Mouse (Mus musculus) left cerebral cortex, adult 18-20 months (tissue): ENCODE results near the gene Gm7982. TPM values are rescaled to one million over a fixed set of nuclear protein-coding genes. Genes with fewer than 3 reads are reported as not detected.
"Not testable (repeated sequence)": the region's sequence is repeated elsewhere in the genome, so short reads cannot be mapped to it uniquely, and the experiment has no call there.

Experiments used
- DNase-seq, 2 experiments: peaks; one replicate each; pipeline ENCODE4 v3.0.0; 2021 to 2022; ENCODE audit warnings: low spot score in 2 of 2, mixed read lengths in 1 of 2
- long read RNA-seq, 2 experiments: library from polyadenylated mRNA; stranded (forward); transcript quantifications; one replicate each; pipeline ENCODE4 v2.0.0; 2021
- total RNA-seq, 2 experiments: library from RNA; stranded (reverse); gene quantifications; 2 replicates each; pipeline ENCODE4 v1.2.3; 2021

Gene Gm7982
- not detected for total RNA-seq
- long read RNA-seq, experiment 1: 0 reads
- long read RNA-seq, experiment 2: 0 reads

DNA sequence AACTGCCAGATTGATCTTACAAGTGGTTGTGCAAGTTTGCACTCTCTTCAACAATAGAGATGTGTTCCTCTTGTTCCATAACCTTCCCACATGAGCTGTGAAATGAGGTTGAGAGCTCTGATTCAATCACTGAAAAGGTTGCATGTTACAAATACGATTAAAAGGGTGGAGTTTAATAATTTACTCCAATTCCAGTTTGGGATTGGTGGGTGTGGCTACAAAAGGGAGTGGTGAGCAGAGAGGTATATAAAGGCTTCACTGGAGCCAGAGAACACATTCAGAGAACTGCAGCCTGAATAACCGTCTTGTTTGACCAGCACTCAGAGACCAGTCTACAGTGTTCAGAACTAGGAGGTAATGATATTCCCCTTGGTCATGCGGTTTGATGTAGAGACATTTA is at the start of gene Gm7982:
TSS of gene Gm7982 (plus strand) at position 301 of the 400 bp plus-strand sequence.
- not testable (repeated sequence) for DNase-seq

DNA sequence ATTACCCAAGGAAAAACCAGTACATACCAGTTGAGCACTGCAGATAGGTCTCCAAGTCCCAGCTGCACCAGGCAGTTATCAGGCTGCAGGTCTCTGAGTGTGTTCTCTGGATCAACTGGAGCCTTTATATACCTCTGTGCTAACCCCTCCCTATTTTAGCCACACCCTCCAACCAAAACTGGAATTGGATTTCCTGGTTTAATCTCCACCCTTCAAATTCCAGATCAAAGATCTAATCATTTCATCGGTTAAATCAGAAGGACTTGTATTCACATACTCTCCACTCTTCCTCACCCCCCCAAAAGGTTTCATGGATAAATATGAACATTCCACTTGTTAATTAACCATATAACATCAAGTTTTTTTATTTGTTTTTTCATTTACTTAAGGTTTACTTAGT is 5.7 kb upstream of the Gm7982 start, which contains the start of gene Gm7978:
TSS of gene Gm7978 (minus strand) at position 101 of the 400 bp plus-strand sequence.
- not testable (repeated sequence) for DNase-seq

DNA sequence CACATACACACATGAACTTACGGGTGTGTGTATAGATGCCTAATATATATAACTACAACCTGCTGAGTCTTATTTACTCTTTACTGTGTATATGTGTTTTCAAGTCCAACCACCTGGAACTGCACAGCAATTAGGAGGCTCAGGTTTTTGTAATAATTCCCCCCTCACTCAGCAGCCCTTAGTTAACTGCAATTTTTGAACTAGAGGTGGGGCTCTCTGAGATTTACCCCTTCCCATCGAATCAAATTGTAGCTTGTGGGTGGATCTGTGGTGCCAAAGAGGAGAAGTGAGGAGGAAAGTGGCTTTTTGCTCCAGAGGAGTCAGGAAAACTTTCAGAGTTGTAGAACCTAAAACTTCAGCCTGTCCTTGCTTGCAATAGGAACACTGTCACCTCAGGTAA is 33.9 kb downstream of the Gm7982 start, which contains the start of gene E330014E10Rik:
TSS of gene E330014E10Rik (plus strand) at position 301 of the 400 bp plus-strand sequence.
- not testable (repeated sequence) for DNase-seq

Other genes starting within 250 kb of the Gm7982 start
- gene Gm3286, start 231.3 kb upstream of the Gm7982 start, total RNA-seq: not detected
- not detected for gene Gm7971, start 147.1 kb upstream of the Gm7982 start, total RNA-seq
- gene Gm7978, start 5.8 kb upstream of the Gm7982 start, total RNA-seq: not detected
- not detected for gene E330014E10Rik, start 34.0 kb downstream of the Gm7982 start, total RNA-seq
- not detected for gene Cxcl13, start 214.9 kb downstream of the Gm7982 start, total RNA-seq